Mouse (Mus musculus) CH12F3 (cell line): ENCODE data around the gene Gse1.

Experiments
- in situ Hi-C: fragments of 300-500 bp; cut with MboI; formaldehyde crosslinking; loops from 2 replicates; pipeline ENCODE4 v1.14.3; 2020; ENCODE audit warnings: low sequenced_read_pairs

The Gse1 gene

DNA sequence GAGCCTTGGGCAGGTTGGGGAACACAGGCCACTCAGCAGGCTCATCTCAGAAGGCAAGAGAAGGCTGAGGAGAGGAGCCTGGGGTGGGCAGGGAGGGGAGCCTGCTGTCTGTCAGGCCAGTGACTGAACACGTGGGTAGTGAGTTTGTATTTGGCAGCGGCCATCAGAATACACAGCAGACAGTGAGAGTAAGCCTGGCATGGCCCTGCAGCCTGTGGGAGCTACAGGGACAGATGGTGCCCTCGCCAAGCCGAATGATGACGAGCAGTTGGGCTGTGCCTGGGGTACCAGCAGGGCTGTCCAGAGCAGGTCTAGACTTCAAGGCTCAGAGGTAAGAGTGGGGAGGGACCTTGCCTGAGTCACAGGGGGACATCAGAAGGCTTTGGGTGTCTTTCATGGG lies 399.0 kb downstream of the Gse1 start:
- in situ Hi-C loops, result no loop called here

DNA sequence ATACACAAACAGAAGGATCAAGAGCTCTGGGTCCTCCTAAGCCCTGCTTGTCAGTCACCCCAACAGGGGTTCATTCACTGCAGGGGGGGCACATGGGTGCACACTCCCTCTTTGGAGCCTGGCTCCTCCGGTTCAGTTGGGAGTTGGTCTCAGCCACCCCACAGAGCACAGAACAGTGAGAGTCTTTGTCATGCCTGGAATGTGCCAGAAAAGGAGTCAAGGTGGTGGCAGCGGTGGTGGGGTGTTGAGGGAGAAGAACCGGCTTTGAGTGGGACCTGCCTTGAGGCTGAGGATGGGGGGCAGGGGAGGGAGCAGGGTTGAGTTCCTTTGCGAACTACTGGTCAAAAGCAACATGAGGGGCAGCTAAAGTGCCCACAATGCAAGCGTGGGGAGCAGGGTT lies 401.8 kb downstream of the Gse1 start:
- in situ Hi-C loops, result no loop called here

DNA sequence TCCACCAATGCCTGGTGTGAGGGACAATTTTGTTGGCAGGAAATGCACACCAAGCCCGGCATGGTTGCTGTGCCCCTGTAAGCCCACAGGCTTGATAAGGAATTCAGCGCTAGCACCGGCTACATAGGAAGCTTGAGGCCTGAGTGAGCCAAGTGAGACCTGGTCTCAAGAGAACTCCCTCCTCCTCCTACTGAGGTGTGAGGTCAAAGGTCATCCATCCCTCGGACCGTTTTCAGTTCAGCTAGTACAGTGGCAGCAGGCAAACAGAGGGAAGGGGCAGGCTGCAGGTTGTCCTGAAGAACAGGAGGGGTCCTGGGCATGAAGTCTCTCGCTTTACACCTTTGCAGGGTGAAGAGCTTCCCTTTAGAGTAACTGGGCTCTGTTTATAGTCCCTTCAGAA lies 402.6 kb downstream of the Gse1 start:
- in situ Hi-C loops, result no loop called here
